Mouse (Mus musculus): ENCODE data around the gene Mpzl2. TPM values are rescaled to one million over a fixed set of nuclear protein-coding genes. Genes with fewer than 3 reads are reported as not detected.

The Mpzl2 gene
- polyA plus RNA-seq, 1 experiment: 58.9 TPM

DNA sequence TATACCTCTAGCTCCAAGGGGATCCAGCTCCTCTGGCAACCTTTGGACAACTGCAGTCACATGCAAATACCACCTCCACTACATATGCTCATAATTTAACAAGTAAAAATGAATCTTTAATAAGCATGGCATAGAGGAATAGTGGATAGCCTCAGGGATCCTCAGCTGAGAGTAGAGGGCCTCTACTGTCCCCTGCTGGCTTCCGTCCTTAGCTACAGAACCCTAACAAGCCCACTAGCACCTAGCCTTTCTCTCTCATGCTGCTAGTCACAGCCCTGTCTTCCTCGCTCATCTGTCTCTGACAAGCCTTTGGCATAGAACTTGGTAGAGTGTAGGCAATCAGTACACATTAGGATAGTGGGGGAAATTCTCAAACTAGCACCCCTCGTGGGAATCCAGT lies 51.2 kb downstream of the Mpzl2 start:
- TF ChIP-seq EP300 (IDR thresholded peaks at IDR 0.05; ENCODE audit: insufficient read depth, low read depth, low read length) (no peak), CTCF (IDR thresholded peaks at IDR 0.05; ENCODE audit: low read depth, low read length) (peak; percentile 27), POLR2A (IDR thresholded peaks at IDR 0.05; ENCODE audit: insufficient read depth, low read length) (no peak)
- no peaks in the 10 kb centered on the region for H3K9me3 ChIP-seq (replicated peaks; ENCODE audit: control insufficient read depth, insufficient read depth, low read length, poor library complexity, severe bottlenecking)
- no peak overlapping the region for H3K4me3 ChIP-seq (ENCODE audit: low read depth, low read length)
- H3K27me3 ChIP-seq (ENCODE audit: control insufficient read depth, insufficient read depth, low read length, poor library complexity, severe bottlenecking): no peaks in the 10 kb centered on the region
- H3K36me3 ChIP-seq (ENCODE audit: control insufficient read depth, insufficient read depth, low read length, poor library complexity, severe bottlenecking): no peaks in the 10 kb centered on the region
- H3K27ac ChIP-seq (ENCODE audit: insufficient read depth, low read length): no peak overlapping the region
- H3K4me1 ChIP-seq (ENCODE audit: control insufficient read depth, insufficient read depth, low read length): no peaks in the 10 kb centered on the region
- H3K9ac ChIP-seq (ENCODE audit: low read depth, poor library complexity, severe bottlenecking): no peak overlapping the region

DNA sequence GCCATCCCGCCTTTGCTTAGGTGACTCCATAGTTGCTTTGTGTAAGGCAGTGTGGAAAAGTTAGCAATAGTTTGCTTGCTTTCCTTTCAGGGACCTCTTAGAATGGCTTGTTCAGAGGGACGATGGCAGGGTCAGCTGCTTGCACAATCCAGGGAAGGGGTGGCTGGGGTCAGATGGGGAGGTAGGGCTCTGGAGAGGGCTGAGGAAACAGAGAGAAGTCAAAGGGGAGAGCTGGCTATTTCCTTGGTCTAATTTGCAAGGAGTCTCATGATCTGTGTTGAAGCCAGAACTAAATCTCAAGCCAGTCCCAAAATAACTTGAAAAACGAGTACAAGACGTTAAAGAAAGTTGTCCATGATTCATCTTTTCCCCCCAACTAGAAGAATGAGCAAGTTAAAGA lies 53.0 kb downstream of the Mpzl2 start:
- H3K4me3 ChIP-seq (ENCODE audit: low read depth, low read length): peak overlapping the region; percentile 26
- TF ChIP-seq CTCF (IDR thresholded peaks at IDR 0.05; ENCODE audit: low read depth, low read length): no peak

DNA sequence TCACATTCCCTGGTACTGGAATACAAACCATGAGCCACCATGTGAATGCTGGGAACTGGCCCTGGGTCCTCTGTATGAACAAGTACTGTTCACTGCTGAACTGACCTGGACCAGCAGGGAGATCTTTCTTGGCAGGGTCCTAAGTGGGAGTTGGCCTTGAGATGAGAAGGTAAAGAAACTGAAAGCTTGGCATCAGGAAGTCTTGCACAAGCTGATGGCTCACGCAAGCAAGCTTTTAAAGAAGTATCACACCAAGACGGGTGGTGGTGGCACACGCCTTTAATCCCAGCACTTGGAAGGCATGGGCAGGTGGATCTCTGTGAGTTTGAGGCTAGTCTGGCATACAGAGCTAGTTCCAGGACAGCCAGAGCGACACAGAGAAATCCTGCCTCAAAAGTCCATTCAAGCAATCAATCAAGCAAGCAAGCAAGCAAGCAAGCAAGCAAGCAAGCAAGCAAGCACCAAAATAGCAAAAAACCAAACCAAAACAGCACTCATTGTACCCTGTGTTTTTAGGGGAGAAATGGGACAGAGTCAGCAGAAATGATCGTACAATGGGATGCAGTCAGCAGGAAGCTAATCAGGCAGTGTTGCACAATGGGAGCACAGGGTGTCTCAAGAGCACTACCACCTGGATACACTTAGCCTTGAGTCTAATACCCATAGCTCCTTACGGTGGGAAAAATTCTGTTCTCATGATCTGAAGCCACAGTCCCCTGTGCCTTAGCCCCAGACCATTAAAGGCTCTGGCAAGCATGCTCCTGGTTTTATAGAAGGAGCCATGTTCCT lies 55.7 kb downstream of the Mpzl2 start:
- no peaks in the 10 kb centered on the region for H3K4me1 ChIP-seq (ENCODE audit: control insufficient read depth, insufficient read depth, low read length)
- no peaks in the 10 kb centered on the region for H3K36me3 ChIP-seq (ENCODE audit: control insufficient read depth, insufficient read depth, low read length, poor library complexity, severe bottlenecking)
- H3K27ac ChIP-seq (ENCODE audit: insufficient read depth, low read length): no peak overlapping the region
- TF ChIP-seq POLR2A (IDR thresholded peaks at IDR 0.05; ENCODE audit: insufficient read depth, low read length) (no peak), EP300 (IDR thresholded peaks at IDR 0.05; ENCODE audit: insufficient read depth, low read depth, low read length) (no peak), CTCF (IDR thresholded peaks at IDR 0.05; ENCODE audit: low read depth, low read length) (no peak)
- H3K9ac ChIP-seq (ENCODE audit: low read depth, poor library complexity, severe bottlenecking): no peak overlapping the region
- no peak overlapping the region for H3K4me3 ChIP-seq (ENCODE audit: low read depth, low read length)
- no peaks in the 10 kb centered on the region for H3K9me3 ChIP-seq (replicated peaks; ENCODE audit: control insufficient read depth, insufficient read depth, low read length, poor library complexity, severe bottlenecking)
- H3K27me3 ChIP-seq (ENCODE audit: control insufficient read depth, insufficient read depth, low read length, poor library complexity, severe bottlenecking): no peaks in the 10 kb centered on the region

More for the DNA sequence above, 53.0 kb downstream of the Mpzl2 start:
- no peak overlapping the region for H3K9ac ChIP-seq (ENCODE audit: low read depth, poor library complexity, severe bottlenecking)
- H3K27ac ChIP-seq (ENCODE audit: insufficient read depth, low read length): no peak overlapping the region
- H3K9me3 ChIP-seq (replicated peaks; ENCODE audit: control insufficient read depth, insufficient read depth, low read length, poor library complexity, severe bottlenecking): no peaks in the 10 kb centered on the region
- no peaks in the 10 kb centered on the region for H3K27me3 ChIP-seq (ENCODE audit: control insufficient read depth, insufficient read depth, low read length, poor library complexity, severe bottlenecking)
- no peaks in the 10 kb centered on the region for H3K36me3 ChIP-seq (ENCODE audit: control insufficient read depth, insufficient read depth, low read length, poor library complexity, severe bottlenecking)
- no peaks in the 10 kb centered on the region for H3K4me1 ChIP-seq (ENCODE audit: control insufficient read depth, insufficient read depth, low read length)

DNA sequence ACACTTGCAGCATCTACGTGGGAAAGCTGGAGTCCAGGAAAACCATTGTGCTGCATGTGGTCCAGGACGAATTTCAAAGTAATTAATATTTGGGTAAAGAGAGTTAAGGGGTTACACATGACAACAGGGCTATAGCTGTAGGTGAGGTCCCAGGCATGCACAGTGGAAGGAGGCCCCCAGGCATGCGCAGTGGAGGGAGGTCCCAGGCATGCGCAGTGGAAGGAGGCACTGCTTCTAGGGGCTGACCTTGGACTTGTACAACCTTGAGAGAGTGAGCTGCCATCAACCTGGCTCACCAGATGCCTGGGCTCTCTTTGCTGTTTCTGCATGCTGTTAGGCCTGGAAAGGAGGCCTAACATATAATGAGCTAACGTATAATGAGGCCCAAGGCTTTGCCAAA lies 58.3 kb downstream of the Mpzl2 start:
- no peak for TF ChIP-seq EP300 (IDR thresholded peaks at IDR 0.05; ENCODE audit: insufficient read depth, low read depth, low read length)
- TF ChIP-seq POLR2A (IDR thresholded peaks at IDR 0.05; ENCODE audit: insufficient read depth, low read length): no peak
- TF ChIP-seq CTCF (IDR thresholded peaks at IDR 0.05; ENCODE audit: low read depth, low read length): no peak
- Histone ChIP-seq H3K4me3 (ENCODE audit: low read depth, low read length) (no peak overlapping the region), H3K9me3 (replicated peaks; ENCODE audit: control insufficient read depth, insufficient read depth, low read length, poor library complexity, severe bottlenecking) (no peaks in the 10 kb centered on the region), H3K27ac (ENCODE audit: insufficient read depth, low read length) (no peak overlapping the region), H3K4me1 (ENCODE audit: control insufficient read depth, insufficient read depth, low read length) (no peaks in the 10 kb centered on the region), H3K27me3 (ENCODE audit: control insufficient read depth, insufficient read depth, low read length, poor library complexity, severe bottlenecking) (no peaks in the 10 kb centered on the region), H3K36me3 (ENCODE audit: control insufficient read depth, insufficient read depth, low read length, poor library complexity, severe bottlenecking) (no peaks in the 10 kb centered on the region), H3K9ac (ENCODE audit: low read depth, poor library complexity, severe bottlenecking) (no peak overlapping the region)

DNA sequence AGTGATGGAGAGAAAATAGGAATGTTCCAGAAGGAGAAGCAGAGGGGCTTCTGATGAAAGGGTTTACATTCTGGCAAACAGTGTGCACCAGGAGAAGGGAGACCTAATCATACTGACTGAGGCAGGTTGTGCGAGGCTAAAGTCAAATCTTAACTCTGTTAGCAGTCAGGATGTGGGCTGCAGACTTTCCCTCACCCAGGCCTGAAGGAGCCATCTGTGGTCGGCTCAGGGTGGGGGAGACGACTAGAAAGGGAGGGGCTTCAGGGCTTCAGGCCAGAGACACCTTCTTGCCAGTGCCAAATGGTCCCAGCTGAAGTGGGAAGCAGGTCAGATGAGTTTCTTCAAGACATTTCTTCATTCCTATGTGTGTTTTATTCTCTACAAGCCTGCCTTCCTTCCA lies 58.8 kb downstream of the Mpzl2 start:
- Histone ChIP-seq H3K27ac (ENCODE audit: insufficient read depth, low read length) (no peak overlapping the region), H3K9me3 (replicated peaks; ENCODE audit: control insufficient read depth, insufficient read depth, low read length, poor library complexity, severe bottlenecking) (no peaks in the 10 kb centered on the region), H3K4me1 (ENCODE audit: control insufficient read depth, insufficient read depth, low read length) (no peaks in the 10 kb centered on the region), H3K27me3 (ENCODE audit: control insufficient read depth, insufficient read depth, low read length, poor library complexity, severe bottlenecking) (no peaks in the 10 kb centered on the region), H3K4me3 (ENCODE audit: low read depth, low read length) (no peak overlapping the region), H3K36me3 (ENCODE audit: control insufficient read depth, insufficient read depth, low read length, poor library complexity, severe bottlenecking) (no peaks in the 10 kb centered on the region), H3K9ac (ENCODE audit: low read depth, poor library complexity, severe bottlenecking) (no peak overlapping the region)
- TF ChIP-seq POLR2A (IDR thresholded peaks at IDR 0.05; ENCODE audit: insufficient read depth, low read length) (no peak), EP300 (IDR thresholded peaks at IDR 0.05; ENCODE audit: insufficient read depth, low read depth, low read length) (no peak), CTCF (IDR thresholded peaks at IDR 0.05; ENCODE audit: low read depth, low read length) (no peak)

DNA sequence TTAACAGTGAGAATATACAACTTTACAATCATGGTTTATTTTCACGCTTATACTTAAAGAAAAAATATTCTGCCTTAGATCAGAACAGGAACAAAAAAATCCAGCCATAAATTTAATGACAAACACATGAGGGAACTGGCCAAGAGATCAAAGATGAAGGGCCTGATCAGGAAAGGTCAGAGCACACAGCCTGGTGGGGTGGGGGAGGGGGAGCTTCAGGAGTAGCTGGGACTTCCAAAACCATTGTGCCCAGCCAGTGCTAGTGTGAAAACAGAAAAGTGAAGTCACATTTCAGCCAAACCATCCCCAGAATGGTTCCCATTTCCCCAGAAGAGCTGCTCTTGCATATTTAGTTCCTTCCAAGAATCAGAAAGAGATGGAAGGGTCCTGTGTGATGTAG lies 62.9 kb downstream of the Mpzl2 start:
- H3K9ac ChIP-seq (ENCODE audit: low read depth, poor library complexity, severe bottlenecking): no peak overlapping the region
- no peaks in the 10 kb centered on the region for H3K36me3 ChIP-seq (ENCODE audit: control insufficient read depth, insufficient read depth, low read length, poor library complexity, severe bottlenecking)
- TF ChIP-seq POLR2A (IDR thresholded peaks at IDR 0.05; ENCODE audit: insufficient read depth, low read length) (no peak), CTCF (IDR thresholded peaks at IDR 0.05; ENCODE audit: low read depth, low read length) (no peak), EP300 (IDR thresholded peaks at IDR 0.05; ENCODE audit: insufficient read depth, low read depth, low read length) (no peak)
- no peaks in the 10 kb centered on the region for H3K4me1 ChIP-seq (ENCODE audit: control insufficient read depth, insufficient read depth, low read length)
- no peak overlapping the region for H3K27ac ChIP-seq (ENCODE audit: insufficient read depth, low read length)
- no peaks in the 10 kb centered on the region; the same call in 1 of the 2 replicates for H3K27me3 ChIP-seq (ENCODE audit: control insufficient read depth, insufficient read depth, low read length, poor library complexity, severe bottlenecking)
- no peak overlapping the region for H3K4me3 ChIP-seq (ENCODE audit: low read depth, low read length)
- H3K9me3 ChIP-seq (replicated peaks; ENCODE audit: control insufficient read depth, insufficient read depth, low read length, poor library complexity, severe bottlenecking): no peaks in the 10 kb centered on the region
